Mouse (Mus musculus): ENCODE data around the gene Kcnk3. TPM values are rescaled to one million over a fixed set of nuclear protein-coding genes. Genes with fewer than 3 reads are reported as not detected.

The Kcnk3 gene
- total and polyA plus RNA-seq, 2 experiments from 2014 or later: 12.7 to 23.2 TPM

GRCm38 (mm10) chr5:30651554-30651953 lies 63.6 kb downstream of the Kcnk3 start:
- TF ChIP-seq CTCF (IDR thresholded peaks at IDR 0.05; ENCODE audit: low read depth): no peak
- Histone ChIP-seq H3K4me1 (ENCODE audit: insufficient read depth, low read length) (peaks cover 9% of the 10 kb centered on the region; the same call in 1 of the 2 replicates), H3K27ac (no peak overlapping the region), H3K4me3 (ENCODE audit: low read length) (no peak overlapping the region), H3K36me3 (ENCODE audit: insufficient read depth, low read length) (peaks cover 17% of the 10 kb centered on the region), H3K27me3 (ENCODE audit: insufficient read depth, low read length) (no peaks in the 10 kb centered on the region), H3K9me3 (ENCODE audit: low read length) (no peaks in the 10 kb centered on the region), H3K4me2 (ENCODE audit: low read depth, low read length) (no peak overlapping the region), H3K9ac (replicated peaks; ENCODE audit: low read length) (no peak overlapping the region)
- ATAC-seq (no peak), DNase-seq (ENCODE audit: low spot score) (no peak)
- 89% methylated on average over 3 of the region's 3 CpGs for WGBS

- peaks cover 32% of the 10 kb centered on the region for H3K36me3 ChIP-seq (ENCODE audit: insufficient read depth, low read length)
- H3K4me3 ChIP-seq (ENCODE audit: low read length): no peak overlapping the region
- no peak overlapping the region for H3K9ac ChIP-seq (replicated peaks; ENCODE audit: low read length)
- no peaks in the 10 kb centered on the region for H3K27me3 ChIP-seq (ENCODE audit: insufficient read depth, low read length)
- ATAC-seq: no peak
- no peaks in the 10 kb centered on the region for H3K9me3 ChIP-seq (ENCODE audit: low read length)
- 87% methylated on average over 6 of the region's 6 CpGs for WGBS
- H3K4me2 ChIP-seq (ENCODE audit: low read depth, low read length): no peak overlapping the region
- no peak for DNase-seq (ENCODE audit: low spot score)
- H3K4me1 ChIP-seq (ENCODE audit: insufficient read depth, low read length): peaks cover 9% of the 10 kb centered on the region; the same call in 1 of the 2 replicates
- TF ChIP-seq CTCF (IDR thresholded peaks at IDR 0.05; ENCODE audit: low read depth): no peak
- H3K27ac ChIP-seq: no peak overlapping the region
Measured at GRCm38 (mm10) chr5:30653246-30653645, 65.3 kb downstream of the Kcnk3 start.

GRCm38 (mm10) chr5:30655042-30655441 lies 67.1 kb downstream of the Kcnk3 start:
- Histone ChIP-seq H3K27ac (no peak overlapping the region), H3K4me3 (ENCODE audit: low read length) (no peak overlapping the region), H3K36me3 (ENCODE audit: insufficient read depth, low read length) (peaks cover 32% of the 10 kb centered on the region), H3K9ac (replicated peaks; ENCODE audit: low read length) (no peak overlapping the region), H3K9me3 (ENCODE audit: low read length) (no peaks in the 10 kb centered on the region), H3K4me2 (ENCODE audit: low read depth, low read length) (no peak overlapping the region), H3K27me3 (ENCODE audit: insufficient read depth, low read length) (no peaks in the 10 kb centered on the region), H3K4me1 (ENCODE audit: insufficient read depth, low read length) (no peaks in the 10 kb centered on the region)
- DNase-seq (ENCODE audit: low spot score) (no peak), ATAC-seq (no peak)
- 82% methylated on average over 8 of the region's 8 CpGs for WGBS
- no peak for TF ChIP-seq CTCF (IDR thresholded peaks at IDR 0.05; ENCODE audit: low read depth)

GRCm38 (mm10) chr5:30655526-30656195 lies 67.7 kb downstream of the Kcnk3 start:
- Histone ChIP-seq H3K36me3 (ENCODE audit: insufficient read depth, low read length) (peaks cover 32% of the 10 kb centered on the region), H3K27me3 (ENCODE audit: insufficient read depth, low read length) (no peaks in the 10 kb centered on the region), H3K4me2 (ENCODE audit: low read depth, low read length) (no peak overlapping the region), H3K27ac (no peak overlapping the region), H3K9me3 (ENCODE audit: low read length) (no peaks in the 10 kb centered on the region), H3K4me3 (ENCODE audit: low read length) (no peak overlapping the region), H3K9ac (replicated peaks; ENCODE audit: low read length) (no peak overlapping the region), H3K4me1 (ENCODE audit: insufficient read depth, low read length) (no peaks in the 10 kb centered on the region)
- no peak for DNase-seq (ENCODE audit: low spot score)
- no peak for ATAC-seq
- no peak for TF ChIP-seq CTCF (IDR thresholded peaks at IDR 0.05; ENCODE audit: low read depth)
- WGBS: 89% methylated on average over 6 of the region's 6 CpGs

GRCm38 (mm10) chr5:30659042-30659441 lies 71.1 kb downstream of the Kcnk3 start:
- no peak overlapping the region for H3K4me3 ChIP-seq (ENCODE audit: low read length)
- H3K9ac ChIP-seq (replicated peaks; ENCODE audit: low read length): no peak overlapping the region
- no peak for DNase-seq (ENCODE audit: low spot score)
- TF ChIP-seq CTCF (IDR thresholded peaks at IDR 0.05; ENCODE audit: low read depth): no peak
- no peaks in the 10 kb centered on the region for H3K4me1 ChIP-seq (ENCODE audit: insufficient read depth, low read length)
- 81% methylated on average over 4 of the region's 4 CpGs for WGBS
- ATAC-seq: no peak
- H3K27me3 ChIP-seq (ENCODE audit: insufficient read depth, low read length): no peaks in the 10 kb centered on the region
- no peak overlapping the region for H3K4me2 ChIP-seq (ENCODE audit: low read depth, low read length)
- H3K27ac ChIP-seq: no peak overlapping the region
- peaks cover 27% of the 10 kb centered on the region for H3K36me3 ChIP-seq (ENCODE audit: insufficient read depth, low read length)
- no peaks in the 10 kb centered on the region for H3K9me3 ChIP-seq (ENCODE audit: low read length)

- no peak overlapping the region for H3K27ac ChIP-seq
- ATAC-seq (no peak), DNase-seq (ENCODE audit: low spot score) (no peak)
- no peak overlapping the region for H3K4me3 ChIP-seq (ENCODE audit: low read length)
- 78% methylated on average over 1 of the region's 1 CpGs for WGBS
- TF ChIP-seq CTCF (IDR thresholded peaks at IDR 0.05; ENCODE audit: low read depth): no peak
- no peaks in the 10 kb centered on the region for H3K4me1 ChIP-seq (ENCODE audit: insufficient read depth, low read length)
- no peaks in the 10 kb centered on the region for H3K9me3 ChIP-seq (ENCODE audit: low read length)
- H3K4me2 ChIP-seq (ENCODE audit: low read depth, low read length): no peak overlapping the region
- H3K36me3 ChIP-seq (ENCODE audit: insufficient read depth, low read length): peaks cover 24% of the 10 kb centered on the region
- no peak overlapping the region for H3K9ac ChIP-seq (replicated peaks; ENCODE audit: low read length)
- H3K27me3 ChIP-seq (ENCODE audit: insufficient read depth, low read length): no peaks in the 10 kb centered on the region
Measured at GRCm38 (mm10) chr5:30660278-30660677, 72.3 kb downstream of the Kcnk3 start.

- Histone ChIP-seq H3K4me1 (ENCODE audit: insufficient read depth, low read length) (no peaks in the 10 kb centered on the region), H3K27me3 (ENCODE audit: insufficient read depth, low read length) (no peaks in the 10 kb centered on the region), H3K36me3 (ENCODE audit: insufficient read depth, low read length) (peaks cover 21% of the 10 kb centered on the region; the same call in 1 of the 2 replicates), H3K9ac (replicated peaks; ENCODE audit: low read length) (no peak overlapping the region), H3K9me3 (ENCODE audit: low read length) (no peaks in the 10 kb centered on the region), H3K4me2 (ENCODE audit: low read depth, low read length) (no peak overlapping the region), H3K27ac (no peak overlapping the region), H3K4me3 (ENCODE audit: low read length) (no peak overlapping the region)
- ATAC-seq (no peak), DNase-seq (ENCODE audit: low spot score) (no peak)
- TF ChIP-seq CTCF (IDR thresholded peaks at IDR 0.05; ENCODE audit: low read depth): no peak
- 94% methylated on average over 5 of the region's 5 CpGs for whole genome bisulfite sequencing
Measured at GRCm38 (mm10) chr5:30660813-30661212, 72.8 kb downstream of the Kcnk3 start.

All from hindbrain, postnatal 0 days (tissue).